In the genomic region with DNA sequence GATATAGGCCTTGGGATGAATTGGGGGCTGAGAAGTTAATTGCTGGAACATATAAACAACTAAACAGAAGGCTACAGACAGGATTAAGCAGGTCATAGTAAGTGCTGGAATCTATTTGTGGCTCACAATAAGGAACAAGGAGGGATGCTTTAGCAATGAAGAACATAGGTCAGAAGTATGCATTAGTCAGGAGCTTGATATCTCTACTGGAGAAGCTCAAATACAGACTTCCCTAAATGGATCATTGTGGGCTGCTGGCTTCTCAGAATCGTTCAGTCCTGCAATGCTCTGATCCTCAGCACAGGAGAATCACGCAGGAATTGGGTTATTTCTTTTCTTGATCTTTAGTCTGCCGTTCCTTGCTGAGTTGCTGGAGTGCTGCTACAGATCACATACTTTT, we compare ENCODE assay signal across 22 mouse cellular contexts.
"Had no signal": no experiment of that assay in that cellular context is flagged by ENCODE, and none has a peak within 500 bp of the region (broad histone marks: within the 10 kb centered on the region; RNA-seq: fewer than 3 reads in every experiment).

No protein-coding gene starts in this region.

- H3K36me3 ChIP-seq: intestine, embryonic 15.5 days; liver, embryonic 13.5 days; lung, embryonic 15.5 days; midbrain, embryonic 10.5 days; midbrain, embryonic 13.5 days; neural tube, embryonic 13.5 days had no signal

- H3K4me3 ChIP-seq: intestine, embryonic 15.5 days; layer of hippocampus, adult 2 months; left cerebral cortex, adult 2 months; liver, embryonic 13.5 days; lung, embryonic 15.5 days; midbrain, embryonic 10.5 days; midbrain, embryonic 13.5 days; myocyte; neural tube, embryonic 13.5 days had no signal

- DNase-seq: kidney, adult 18-20 months; kidney, adult 9 months; kidney, postnatal 25 days; layer of hippocampus, postnatal 36 days; liver, embryonic 13.5 days; lung, postnatal 14 days; retina, postnatal 1 day; right cerebral cortex, postnatal 25 days; thymus, adult 2 months; thymus, postnatal 14 days; thymus, postnatal 4 days had no signal

- H3K4me1 ChIP-seq: intestine, embryonic 15.5 days; liver, embryonic 13.5 days; lung, embryonic 15.5 days; midbrain, embryonic 10.5 days; midbrain, embryonic 13.5 days had no signal

- H3K27me3 ChIP-seq: intestine, embryonic 15.5 days; liver, embryonic 13.5 days; lung, embryonic 15.5 days; midbrain, embryonic 13.5 days; neural tube, embryonic 13.5 days had no signal

- H3K4me2 ChIP-seq: intestine, embryonic 15.5 days; liver, embryonic 13.5 days; lung, embryonic 15.5 days; midbrain, embryonic 13.5 days; neural tube, embryonic 13.5 days had no signal

- H3K9ac ChIP-seq: intestine, embryonic 15.5 days; liver, embryonic 13.5 days; lung, embryonic 15.5 days; midbrain, embryonic 13.5 days; neural tube, embryonic 13.5 days had no signal

- ATAC-seq: intestine, embryonic 15.5 days; midbrain, embryonic 13.5 days; midbrain, embryonic 16.5 days had no signal

- H3K27ac ChIP-seq: intestine, embryonic 15.5 days; kidney, postnatal 0 days; layer of hippocampus, adult 2 months; left cerebral cortex, adult 2 months; liver, embryonic 13.5 days; lung, embryonic 15.5 days; midbrain, embryonic 10.5 days; midbrain, embryonic 13.5 days; neural tube, embryonic 13.5 days; stomach, postnatal 0 days had no signal

- H3K9me3 ChIP-seq: intestine, embryonic 15.5 days; liver, embryonic 13.5 days; lung, embryonic 15.5 days; midbrain, embryonic 10.5 days; midbrain, embryonic 13.5 days; neural tube, embryonic 13.5 days had no signal
